Mouse (Mus musculus) olfactory bulb, adult 2 months (tissue): ENCODE measurements around the gene Rap1gap2. TPM values are rescaled to one million over a fixed set of nuclear protein-coding genes. Genes with fewer than 3 reads are reported as not detected.

Experiments used
- H3K27ac ChIP-seq: fragments of 200-500 bp; 2 replicates; pipeline ENCODE4 v1.5.1; 2012; ENCODE audit warnings: low read depth, low read length; ENCODE audit not compliant: insufficient read depth
- H3K4me1 ChIP-seq: fragments of 200-500 bp; 2 replicates; pipeline ENCODE4 v1.6.1; 2012; ENCODE audit warnings: low read length; ENCODE audit not compliant: control insufficient read depth, insufficient read depth
- H3K4me3 ChIP-seq: fragments of 200-500 bp; 2 replicates; pipeline ENCODE4 v1.5.1; 2012; ENCODE audit warnings: mild to moderate bottlenecking, low read depth, low read length, moderate library complexity; ENCODE audit not compliant: insufficient read depth
- CTCF ChIP-seq: fragments of 200-500 bp; IDR thresholded peaks from 2 replicates; pipeline ENCODE4 v1.5.1; 2012; ENCODE audit warnings: low read depth, mild to moderate bottlenecking, low read length, moderate library complexity; ENCODE audit not compliant: insufficient read depth
- POLR2A ChIP-seq: fragments of 200-500 bp; IDR thresholded peaks from 2 replicates; pipeline ENCODE4 v1.6.1; 2012; ENCODE audit warnings: mild to moderate bottlenecking, low read depth, low read length, moderate library complexity; ENCODE audit not compliant: insufficient read depth
- WGBS: fragments of 180-500 bp; shearing (Covaris S2); methylation state at CpG from one replicate; pipeline ENCODE4 v1.1.7; 2018; 5-methylcytosine and 5-hydroxymethylcytosine counted together
- polyA plus RNA-seq: library from polyadenylated mRNA; stranded (reverse); fragments of >200 nt; gene quantifications from 2 replicates; pipeline ENCODE4 v1.2.4, GENCODE M21; 2012; ENCODE audit warnings: low replicate concordance; ENCODE audit not compliant: missing spikeins, insufficient read depth, insufficient read length

The Rap1gap2 gene
- polyA plus RNA-seq, 1 experiment = not detected

DNA sequence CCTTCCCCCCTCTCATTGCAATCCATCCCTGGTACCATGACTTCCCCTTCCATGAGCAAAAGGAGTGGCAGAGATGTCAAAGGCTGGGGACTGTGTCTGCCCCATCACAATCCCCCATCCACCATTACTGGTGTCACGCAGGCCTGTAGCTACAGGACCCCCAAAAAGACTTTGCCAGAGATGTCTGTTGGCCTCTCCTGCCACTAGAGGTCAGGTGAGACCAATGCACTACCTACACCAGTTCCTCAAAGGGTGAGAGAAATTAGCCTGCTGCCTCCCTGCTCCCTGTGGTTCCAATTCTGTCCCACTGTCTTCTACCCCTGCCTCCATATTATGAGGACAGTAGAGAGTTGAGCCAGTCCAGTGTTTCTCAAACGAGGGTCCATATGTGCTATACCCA, 208.6 kb downstream of the Rap1gap2 start:
- Histone ChIP-seq H3K4me1 (no peaks in the 10 kb centered on the region), H3K27ac (no peak overlapping the region), H3K4me3 (no peak overlapping the region)
- WGBS = 64% methylated on average over 2 of the region's 2 CpGs
- TF ChIP-seq POLR2A = no peak
- no peak for TF ChIP-seq CTCF

DNA sequence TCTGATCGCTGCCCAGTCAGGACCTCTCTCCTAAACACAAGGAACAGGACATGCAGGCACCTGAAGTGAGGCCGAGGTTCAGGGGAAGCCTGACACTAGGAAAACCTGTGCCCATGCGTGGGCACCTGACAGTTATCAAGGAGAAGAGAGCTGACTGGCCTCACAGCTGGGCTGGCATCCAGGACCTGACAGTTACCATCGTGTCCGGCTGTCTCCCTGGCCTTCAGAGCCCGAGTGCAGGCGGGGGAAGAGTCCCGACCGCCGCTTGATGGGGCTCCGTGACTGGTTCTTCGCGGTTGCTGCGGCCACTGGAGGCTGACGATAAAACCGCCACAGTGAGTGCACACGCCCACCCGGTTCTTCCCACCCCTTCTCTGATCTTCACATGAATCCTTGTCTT, 215.1 kb downstream of the Rap1gap2 start:
- Histone ChIP-seq H3K4me1 (peaks cover 10% of the 10 kb centered on the region), H3K27ac (no peak overlapping the region), H3K4me3 (no peak overlapping the region)
- 77% methylated on average over 18 of the region's 18 CpGs for WGBS
- no peak for TF ChIP-seq POLR2A
- no peak for TF ChIP-seq CTCF

DNA sequence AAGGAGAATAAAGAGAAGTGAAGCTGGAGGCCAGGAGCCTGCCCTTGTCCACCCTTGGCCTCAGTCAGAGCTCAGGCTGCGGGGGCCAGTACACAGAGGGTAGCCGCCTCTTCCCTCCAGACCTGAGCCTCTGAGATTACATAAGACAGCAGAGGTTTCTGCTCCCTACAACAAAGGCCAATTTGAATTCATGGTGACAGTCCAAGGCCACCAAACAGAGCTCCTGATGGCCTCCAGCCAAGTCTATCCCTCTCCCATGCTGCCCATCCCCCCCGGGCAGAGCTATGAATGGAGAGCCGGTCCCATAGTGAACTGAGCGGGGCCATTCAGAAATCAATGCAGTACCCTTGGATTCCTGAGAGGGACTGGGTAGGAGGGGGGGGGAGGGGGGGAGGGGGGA, 217.2 kb downstream of the Rap1gap2 start:
- H3K4me3 ChIP-seq = no peak overlapping the region
- no peak overlapping the region for H3K27ac ChIP-seq
- no peak for TF ChIP-seq POLR2A
- TF ChIP-seq CTCF = no peak
- WGBS = 52% methylated on average over 5 of the region's 5 CpGs
- peaks cover 10% of the 10 kb centered on the region for H3K4me1 ChIP-seq

- TF ChIP-seq CTCF (no peak), POLR2A (no peak)
- whole genome bisulfite sequencing = 67% methylated on average over 6 of the region's 6 CpGs
- H3K4me3 ChIP-seq = no peak overlapping the region
- H3K4me1 ChIP-seq = peaks cover 10% of the 10 kb centered on the region
- H3K27ac ChIP-seq = no peak overlapping the region
Observed at GRCm38 (mm10) chr11:74392903-74393302, 217.8 kb downstream of the Rap1gap2 start.

GRCm38 (mm10) chr11:74391899-74392298, 218.8 kb downstream of the Rap1gap2 start:
- TF ChIP-seq CTCF = no peak
- no peak for TF ChIP-seq POLR2A
- Histone ChIP-seq H3K4me3 (no peak overlapping the region), H3K27ac (no peak overlapping the region), H3K4me1 (peaks cover 13% of the 10 kb centered on the region)
- WGBS = 93% methylated on average over 11 of the region's 11 CpGs

DNA sequence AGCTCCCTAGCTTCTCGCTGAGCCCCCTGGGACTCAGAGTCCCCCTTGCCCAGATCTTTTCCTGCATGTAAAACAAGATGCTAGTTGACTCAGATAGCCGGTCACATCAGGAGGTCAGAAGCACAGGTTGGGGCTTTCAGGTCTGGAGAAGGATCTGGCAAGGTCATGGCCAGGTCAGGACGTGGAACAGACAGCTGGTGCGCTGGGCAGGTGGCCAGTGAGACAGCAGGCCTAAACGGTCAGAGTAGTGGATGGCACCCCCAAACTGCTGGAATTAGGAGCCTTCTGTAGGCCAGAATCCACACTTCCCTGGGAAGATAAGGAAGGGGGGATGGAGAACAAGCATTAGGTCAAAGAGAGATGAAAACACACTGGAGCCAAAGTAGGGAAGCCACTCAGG, 223.5 kb downstream of the Rap1gap2 start:
- no peak overlapping the region for H3K27ac ChIP-seq
- TF ChIP-seq POLR2A (no peak), CTCF (no peak)

GRCm38 (mm10) chr11:74385674-74386073, 225.0 kb downstream of the Rap1gap2 start:
- no peak overlapping the region for H3K4me3 ChIP-seq
- H3K27ac ChIP-seq = no peak overlapping the region
- 46% methylated on average over 9 of the region's 9 CpGs for WGBS
- H3K4me1 ChIP-seq = peaks cover 14% of the 10 kb centered on the region
- no peak for TF ChIP-seq POLR2A
- TF ChIP-seq CTCF = no peak

More for the DNA sequence above, 223.5 kb downstream of the Rap1gap2 start:
- Histone ChIP-seq H3K4me1 (peaks cover 14% of the 10 kb centered on the region), H3K4me3 (no peak overlapping the region)
- 79% methylated on average over 5 of the region's 5 CpGs for WGBS

DNA sequence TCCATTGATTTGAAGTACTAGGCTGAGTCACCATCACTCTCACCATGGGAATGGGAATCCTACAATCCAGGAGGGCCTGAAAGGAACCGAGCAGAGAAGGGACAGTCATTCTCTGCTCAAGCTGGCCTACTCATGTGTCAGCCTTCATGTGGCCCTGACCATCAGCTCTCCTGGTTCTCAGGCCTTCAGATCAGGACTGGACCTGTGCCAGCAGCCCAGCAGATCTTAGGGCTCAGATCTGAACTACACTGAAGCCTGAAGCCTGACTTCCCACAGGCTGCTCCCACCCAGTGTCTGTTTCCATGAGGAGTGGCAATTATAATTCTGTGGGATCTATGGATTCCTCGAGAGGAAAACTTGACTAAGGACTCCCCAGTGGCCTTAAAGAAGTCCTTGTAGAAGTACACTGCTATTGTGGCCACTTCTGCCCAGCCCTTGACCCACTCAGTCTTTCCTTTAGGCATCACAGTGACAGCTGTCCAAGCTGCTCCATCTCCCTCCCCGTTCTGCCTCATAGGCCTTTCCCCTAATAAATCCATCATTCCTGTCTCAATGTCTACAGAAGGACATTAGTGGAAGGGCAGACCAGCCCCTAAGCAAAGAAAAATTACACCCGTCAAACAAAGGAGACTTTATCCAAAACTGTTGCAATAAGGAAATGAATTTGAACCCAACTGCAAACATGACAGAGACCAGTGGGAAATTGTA, 231.4 kb downstream of the Rap1gap2 start:
- no peak overlapping the region for H3K27ac ChIP-seq
- H3K4me1 ChIP-seq = 0 out of 2 replicates have a peak, but pooled peaks cover 3% of the 10 kb centered on the region
- no peak overlapping the region for H3K4me3 ChIP-seq
- TF ChIP-seq POLR2A = no peak
- no peak for TF ChIP-seq CTCF
- 69% methylated on average over 4 of the region's 4 CpGs for WGBS

DNA sequence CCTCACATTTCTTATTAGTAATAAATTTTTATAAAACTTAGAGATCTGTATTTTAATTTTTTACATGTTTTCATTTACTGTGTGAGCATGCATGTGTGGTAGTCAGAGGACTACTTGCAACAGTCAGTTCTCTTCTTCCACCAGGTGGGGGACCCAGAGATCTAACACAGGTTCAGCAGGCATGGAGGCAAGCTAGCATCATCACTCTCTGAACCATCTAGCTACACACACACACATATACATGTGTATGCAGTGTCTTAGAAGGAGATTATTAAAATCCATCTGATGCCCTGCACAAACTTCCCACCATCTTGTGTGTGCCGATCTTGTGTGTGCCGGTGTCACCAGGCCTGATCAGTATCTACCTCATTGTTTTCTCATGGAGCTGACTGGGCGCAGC, 233.9 kb downstream of the Rap1gap2 start:
- WGBS = 68% methylated on average over 3 of the region's 3 CpGs
- no peak overlapping the region for H3K4me3 ChIP-seq
- no peaks in the 10 kb centered on the region for H3K4me1 ChIP-seq
- TF ChIP-seq CTCF = no peak
- no peak for TF ChIP-seq POLR2A
- no peak overlapping the region for H3K27ac ChIP-seq
